Mouse (Mus musculus) small intestine, adult 2 months (tissue): ENCODE data around the gene Rps29. TPM values are rescaled to one million over a fixed set of nuclear protein-coding genes. Genes with fewer than 3 reads are reported as not detected.
A peak's percentile ranks its signal among the peaks of the same experiment; 100 is the strongest.
"Not testable (repeated sequence)": the region's sequence is repeated elsewhere in the genome, so short reads cannot be mapped to it uniquely, and the experiment has no call there.

Source experiments
- H3K27ac ChIP-seq: fragments of 200-500 bp; 2 replicates; pipeline ENCODE4 v1.5.1; 2012; ENCODE audit warnings: low read depth, low read length, control low read depth, inconsistent platforms; ENCODE audit not compliant: insufficient read depth
- H3K27me3 ChIP-seq: fragments of 200-500 bp; 2 replicates; pipeline ENCODE4 v1.6.1; 2012; ENCODE audit warnings: mild to moderate bottlenecking, moderate library complexity, low read length, inconsistent platforms; ENCODE audit not compliant: control insufficient read depth, insufficient read depth
- H3K36me3 ChIP-seq: fragments of 200-500 bp; 2 replicates; pipeline ENCODE4 v1.6.1; 2012; ENCODE audit warnings: mild to moderate bottlenecking, low read length, control low read depth, inconsistent platforms; ENCODE audit not compliant: control insufficient read depth, insufficient read depth
- H3K4me1 ChIP-seq: fragments of 200-500 bp; 2 replicates; pipeline ENCODE4 v1.6.1; 2012; ENCODE audit warnings: low read length, inconsistent platforms, mixed read lengths; ENCODE audit not compliant: control insufficient read depth, insufficient read depth, insufficient read length
- H3K4me3 ChIP-seq: fragments of 200-500 bp; 2 replicates; pipeline ENCODE4 v1.5.1; 2012; ENCODE audit warnings: low read depth, mild to moderate bottlenecking, control low read depth, inconsistent platforms, low read length, moderate library complexity
- CTCF ChIP-seq: fragments of 200-500 bp; IDR thresholded peaks from 2 replicates; pipeline ENCODE4 v1.5.1; 2012; ENCODE audit warnings: low read depth, mild to moderate bottlenecking, control low read depth, inconsistent platforms, low read length, moderate library complexity, mixed read lengths; ENCODE audit not compliant: insufficient replicate concordance, insufficient read length; ENCODE audit errors: extremely low read depth
- POLR2A ChIP-seq: fragments of 200-500 bp; IDR thresholded peaks from 2 replicates; pipeline ENCODE4 v1.6.1; 2012; ENCODE audit warnings: low read depth, mild to moderate bottlenecking, control low read depth, inconsistent platforms, low read length, moderate library complexity
- WGBS: fragments of 180-500 bp; shearing (Covaris S2); methylation state at CpG from one replicate; pipeline ENCODE4 v1.1.7; 2018; 5-methylcytosine and 5-hydroxymethylcytosine counted together
- polyA plus RNA-seq: library from polyadenylated mRNA; depleted of rRNA; stranded (reverse); fragments of >200 nt; gene quantifications from 2 replicates; pipeline ENCODE4 v1.2.3, GENCODE M21; 2012; rRNA removed

The Rps29 gene
- 1,257 and 1,611 TPM in 2 replicates for polyA plus RNA-seq

- Histone ChIP-seq H3K36me3 (peaks cover 12% of the 10 kb centered on the region), H3K27ac (peak within 1 kb of the TSS; percentile 83)
- under 1% methylated on average over 60 of the region's 68 CpGs for WGBS
These were observed at the start of gene Rps29 for GRCm38 (mm10) chr12:69158765-69159577. TSS of gene Rps29 (minus strand) at chr12:69159186.

GRCm38 (mm10) chr12:69208520-69208919, 49.5 kb upstream of the Rps29 start:
- H3K4me3 ChIP-seq = no peak overlapping the region
- no peaks in the 10 kb centered on the region for H3K4me1 ChIP-seq
- H3K27ac ChIP-seq = no peak overlapping the region
- 93% methylated on average over 2 of the region's 2 CpGs for WGBS
- H3K27me3 ChIP-seq = no peaks in the 10 kb centered on the region
- no peaks in the 10 kb centered on the region; the same call in none of the 2 replicates for H3K36me3 ChIP-seq
- TF ChIP-seq CTCF (no peak), POLR2A (no peak)

More at GRCm38 (mm10) chr12:69158765-69159577, at the start of gene Rps29:
- not testable (repeated sequence) for H3K27me3 ChIP-seq, H3K4me1 ChIP-seq
- peak; percentile 87 for TF ChIP-seq POLR2A
- TF ChIP-seq CTCF = peak; percentile 20; the same call in 1 of the 2 replicates
- H3K4me3 ChIP-seq = peak within 1 kb of the TSS; percentile 86

- TF ChIP-seq POLR2A = no peak
- TF ChIP-seq CTCF = no peak
- Histone ChIP-seq H3K4me3 (no peak overlapping the region), H3K36me3 (no peaks in the 10 kb centered on the region; the same call in none of the 2 replicates), H3K27me3 (no peaks in the 10 kb centered on the region), H3K4me1 (no peaks in the 10 kb centered on the region), H3K27ac (no peak overlapping the region)
- WGBS = 95% methylated on average over 7 of the region's 7 CpGs
These were observed 48.9 kb upstream of the Rps29 start for GRCm38 (mm10) chr12:69207926-69208325.

GRCm38 (mm10) chr12:69207396-69207795, 48.4 kb upstream of the Rps29 start:
- TF ChIP-seq POLR2A = no peak
- no peak for TF ChIP-seq CTCF
- 94% methylated on average over 8 of the region's 8 CpGs for WGBS

GRCm38 (mm10) chr12:69204052-69204833, 45.3 kb upstream of the Rps29 start, which contains the start of gene Gm49384:
TSS of gene Gm49384 (minus strand) at chr12:69204267.
- 84% methylated on average over 16 of the region's 16 CpGs for WGBS
- Histone ChIP-seq H3K27ac (no peak within 1 kb of the TSS), H3K36me3 (peaks cover 6% of the 10 kb centered on the region), H3K4me1 (no peaks in the 10 kb centered on the region), H3K4me3 (no peak within 1 kb of the TSS), H3K27me3 (no peaks in the 10 kb centered on the region)
- TF ChIP-seq POLR2A (no peak), CTCF (no peak)

More at GRCm38 (mm10) chr12:69207396-69207795, 48.4 kb upstream of the Rps29 start:
- no peak overlapping the region for H3K4me3 ChIP-seq
- H3K27me3 ChIP-seq = no peaks in the 10 kb centered on the region
- H3K27ac ChIP-seq = no peak overlapping the region
- no peaks in the 10 kb centered on the region; the same call in none of the 2 replicates for H3K36me3 ChIP-seq
- H3K4me1 ChIP-seq = no peaks in the 10 kb centered on the region

- H3K4me3 ChIP-seq = no peak overlapping the region
- TF ChIP-seq CTCF (no peak), POLR2A (no peak)
- no peaks in the 10 kb centered on the region for H3K27me3 ChIP-seq
- H3K36me3 ChIP-seq = peaks cover 6% of the 10 kb centered on the region
- peaks cover 2% of the 10 kb centered on the region; the same call in 1 of the 2 replicates for H3K4me1 ChIP-seq
- no peak overlapping the region for H3K27ac ChIP-seq
These were observed 40.0 kb upstream of the Rps29 start for GRCm38 (mm10) chr12:69198985-69199384.

GRCm38 (mm10) chr12:69198164-69198535, 39.2 kb upstream of the Rps29 start, which contains the start of gene Dnaaf2:
TSS of gene Dnaaf2 (minus strand) at chr12:69198429.
- TF ChIP-seq POLR2A = no peak; the same call in 1 of the 2 replicates
- no peak for TF ChIP-seq CTCF

More at GRCm38 (mm10) chr12:69198164-69198535, 39.2 kb upstream of the Rps29 start, which contains the start of gene Dnaaf2:
- no peaks in the 10 kb centered on the region for H3K27me3 ChIP-seq
- peaks cover 2% of the 10 kb centered on the region; the same call in 1 of the 2 replicates for H3K4me1 ChIP-seq
- peaks cover 6% of the 10 kb centered on the region for H3K36me3 ChIP-seq
- under 1% methylated on average over 18 of the region's 18 CpGs for WGBS
- peak within 1 kb of the TSS; percentile 80 for H3K4me3 ChIP-seq
- H3K27ac ChIP-seq = peak within 1 kb of the TSS; percentile 60
